Mouse (Mus musculus) liver, embryonic 13.5 days (tissue): ENCODE results near the gene Acvr1b. TPM values are rescaled to one million over a fixed set of nuclear protein-coding genes. Genes with fewer than 3 reads are reported as not detected.

Source experiments
- ATAC-seq: fragments of 200-750 bp; cut with Nextera tagmentation; 2 replicates; pipeline ENCODE4 v1.8.0; 2017; ENCODE audit warnings: low read depth, mild to moderate bottlenecking, moderate number of reproducible peaks, moderate library complexity
- DNase-seq: peaks from one replicate; pipeline ENCODE4 v3.0.0; 2022
- H3K27ac ChIP-seq: fragments of 300-500 bp; sonication (generic); 2 replicates; pipeline ENCODE4 v1.5.1; 2015; ENCODE audit warnings: moderate library complexity, mild to moderate bottlenecking, inconsistent platforms
- H3K27me3 ChIP-seq: fragments of 300-500 bp; sonication (generic); 2 replicates; pipeline ENCODE4 v1.6.1; 2015; ENCODE audit warnings: mild to moderate bottlenecking, inconsistent platforms
- H3K36me3 ChIP-seq: fragments of 300-500 bp; sonication (generic); 2 replicates; pipeline ENCODE4 v1.6.1; 2015; ENCODE audit warnings: mild to moderate bottlenecking, inconsistent platforms
- H3K4me1 ChIP-seq: fragments of 300-500 bp; sonication (generic); replicated peaks from 2 replicates; pipeline ENCODE4 v1.6.1; 2015; ENCODE audit warnings: inconsistent platforms
- H3K4me2 ChIP-seq: fragments of 300-500 bp; sonication (generic); 2 replicates; pipeline ENCODE4 v1.6.1; 2015; ENCODE audit warnings: inconsistent platforms, mild to moderate bottlenecking, moderate library complexity
- H3K4me3 ChIP-seq: fragments of 300-500 bp; sonication (generic); replicated peaks from 2 replicates; pipeline ENCODE4 v1.5.1; 2015; ENCODE audit warnings: mild to moderate bottlenecking, inconsistent platforms
- H3K9ac ChIP-seq: fragments of 300-500 bp; sonication (generic); 2 replicates; pipeline ENCODE4 v1.6.1; 2015; ENCODE audit warnings: mild to moderate bottlenecking, inconsistent platforms
- H3K9me3 ChIP-seq: fragments of 300-500 bp; sonication (generic); replicated peaks from 2 replicates; pipeline ENCODE4 v1.6.1; 2016; ENCODE audit warnings: inconsistent platforms
- WGBS: fragments of 180-500 bp; shearing (Covaris S2); methylation state at CpG from one replicate; pipeline ENCODE4 v1.1.7; 2015; ENCODE audit not compliant: insufficient replicate concordance; 5-methylcytosine and 5-hydroxymethylcytosine counted together
- polyA plus RNA-seq: library from polyadenylated mRNA; unstranded; fragments of >200 nt; fragmentation: Nextera tagmentation; extraction: Ambion mirVana; gene quantifications from 2 replicates; pipeline ENCODE4 v1.2.1, GENCODE M21; 2015

The Acvr1b gene
- polyA plus RNA-seq: 1.0 and 1.6 TPM in 2 replicates

DNA sequence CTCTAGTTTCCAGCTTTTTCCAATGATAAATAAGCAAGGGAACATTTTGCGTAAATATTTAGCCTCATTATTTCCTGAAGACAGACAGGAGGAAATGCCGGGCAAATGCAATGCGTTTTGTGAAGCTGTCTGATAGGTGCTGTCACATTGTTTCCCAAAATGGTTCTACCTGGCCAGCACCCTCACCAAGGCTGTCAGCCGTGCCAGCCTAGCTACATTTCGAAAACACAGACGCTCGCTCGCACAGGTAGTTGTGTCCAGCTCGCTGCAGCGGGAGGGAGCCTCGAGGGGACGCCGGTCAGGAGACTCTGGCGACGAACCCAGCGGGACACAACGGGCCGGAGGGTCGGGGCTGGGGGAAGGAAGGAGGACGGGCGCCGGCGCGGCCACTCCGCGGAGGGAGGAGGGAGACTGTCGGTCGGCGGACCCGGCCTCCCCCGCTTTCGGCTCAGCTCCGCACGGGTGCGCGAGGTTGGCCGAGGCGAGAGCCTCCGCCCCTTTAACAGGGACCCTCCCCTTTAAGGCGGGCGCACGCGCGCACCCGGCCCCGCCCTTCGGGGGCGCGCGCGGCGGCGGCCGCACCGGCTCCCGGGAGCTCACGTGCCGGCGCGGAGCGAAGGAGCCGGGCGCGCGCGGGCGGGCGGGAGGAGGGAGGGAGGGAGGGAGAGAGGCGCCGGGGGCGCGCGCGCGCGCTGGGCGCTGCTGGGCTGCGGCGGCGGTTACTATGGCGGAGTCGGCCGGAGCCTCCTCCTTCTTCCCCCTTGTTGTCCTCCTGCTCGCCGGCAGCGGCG lies at the start of gene Acvr1b:
Gene Acvr1b, plus strand, starts transcription at position 647 of the 791 bp plus-strand sequence.
- H3K36me3 ChIP-seq: no peaks in the 10 kb centered on the region
- peak within 1 kb of the TSS; percentile 92 for H3K4me2 ChIP-seq
- peak within 1 kb of the TSS; percentile 36; the same call in 1 of the 2 replicates for H3K27ac ChIP-seq
- peak within 1 kb of the TSS; percentile 74 for H3K4me3 ChIP-seq
- DNase-seq: peak; percentile 82
- H3K27me3 ChIP-seq: peaks cover 20% of the 10 kb centered on the region
- H3K9ac ChIP-seq: peak within 1 kb of the TSS; percentile 85
- peaks cover 74% of the 10 kb centered on the region for H3K4me1 ChIP-seq
- peak; percentile 86 for ATAC-seq
- WGBS: under 1% methylated on average over 59 of the region's 87 CpGs
- no peaks in the 10 kb centered on the region for H3K9me3 ChIP-seq

DNA sequence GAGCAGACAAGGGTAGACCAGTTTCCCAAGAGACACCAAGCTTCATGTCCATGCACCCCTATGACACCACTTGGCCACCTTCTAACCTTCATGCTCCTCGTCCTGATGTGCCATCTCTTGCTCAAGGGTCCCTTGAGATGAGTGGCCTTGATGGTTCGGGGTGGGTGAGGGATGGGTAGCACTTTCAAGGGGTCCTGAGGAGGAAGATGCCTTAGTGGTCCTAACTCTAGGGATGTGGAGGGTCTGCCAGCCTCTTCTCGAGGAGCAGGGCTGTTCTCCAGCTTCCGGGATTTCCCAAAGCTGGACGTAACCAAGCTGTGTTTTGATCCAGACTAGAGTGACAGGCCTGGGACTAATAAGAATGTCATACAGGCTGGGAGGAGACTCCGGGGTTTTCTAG lies 48.3 kb upstream of the Acvr1b start:
- Histone ChIP-seq H3K4me3 (no peak overlapping the region), H3K9ac (no peak overlapping the region), H3K36me3 (no peaks in the 10 kb centered on the region), H3K27me3 (peaks cover 52% of the 10 kb centered on the region), H3K9me3 (no peaks in the 10 kb centered on the region), H3K4me1 (0 out of 2 replicates have a peak, but pooled peaks cover 4% of the 10 kb centered on the region), H3K4me2 (no peak overlapping the region), H3K27ac (no peak overlapping the region)
- 64% methylated on average over 6 of the region's 6 CpGs for WGBS
- ATAC-seq: no peak
- no peak for DNase-seq

- H3K4me1 ChIP-seq: peaks cover 4% of the 10 kb centered on the region; the same call in 1 of the 2 replicates
- H3K27me3 ChIP-seq: peaks cover 66% of the 10 kb centered on the region
- no peak overlapping the region for H3K4me3 ChIP-seq
- ATAC-seq (no peak), DNase-seq (no peak)
- H3K36me3 ChIP-seq: no peaks in the 10 kb centered on the region
- no peak overlapping the region for H3K4me2 ChIP-seq
- no peak overlapping the region for H3K9ac ChIP-seq
- H3K27ac ChIP-seq: no peak overlapping the region
- H3K9me3 ChIP-seq: no peaks in the 10 kb centered on the region
- WGBS: 73% methylated on average over 12 of the region's 12 CpGs
Observed at GRCm38 (mm10) chr15:101126876-101127544, 46.9 kb upstream of the Acvr1b start.

GRCm38 (mm10) chr15:101128181-101129089 lies 45.4 kb upstream of the Acvr1b start, which contains the start of gene Acvrl1:
TSS of gene Acvrl1 (plus strand) at chr15:101128522.
- ATAC-seq: no peak
- Histone ChIP-seq H3K27ac (no peak within 1 kb of the TSS), H3K9ac (no peak within 1 kb of the TSS), H3K4me3 (peak within 1 kb of the TSS; percentile 39), H3K4me1 (peaks cover 4% of the 10 kb centered on the region; the same call in 1 of the 2 replicates), H3K4me2 (peak within 1 kb of the TSS; percentile 52), H3K36me3 (no peaks in the 10 kb centered on the region), H3K9me3 (no peaks in the 10 kb centered on the region), H3K27me3 (peaks cover 81% of the 10 kb centered on the region)
- DNase-seq: no peak
- WGBS: 3% methylated on average over 46 of the region's 46 CpGs

GRCm38 (mm10) chr15:101129412-101129811 lies 44.5 kb upstream of the Acvr1b start:
- ATAC-seq (no peak), DNase-seq (no peak)
- H3K27ac ChIP-seq: no peak overlapping the region
- H3K27me3 ChIP-seq: peaks cover 90% of the 10 kb centered on the region
- no peak overlapping the region for H3K9ac ChIP-seq
- H3K4me3 ChIP-seq: peak overlapping the region; percentile 39; the same call in 1 of the 2 replicates
- H3K9me3 ChIP-seq: no peaks in the 10 kb centered on the region
- peaks cover 9% of the 10 kb centered on the region for H3K4me1 ChIP-seq
- peak overlapping the region; percentile 52 for H3K4me2 ChIP-seq
- no peaks in the 10 kb centered on the region for H3K36me3 ChIP-seq
- 30% methylated on average over 5 of the region's 5 CpGs for WGBS

GRCm38 (mm10) chr15:101131498-101131897 lies 42.4 kb upstream of the Acvr1b start:
- peaks cover 10% of the 10 kb centered on the region for H3K4me1 ChIP-seq
- peaks cover 94% of the 10 kb centered on the region for H3K27me3 ChIP-seq
- H3K36me3 ChIP-seq: no peaks in the 10 kb centered on the region
- ATAC-seq (no peak), DNase-seq (no peak)
- H3K4me3 ChIP-seq: no peak overlapping the region
- H3K27ac ChIP-seq: no peak overlapping the region
- 15% methylated on average over 11 of the region's 11 CpGs for WGBS
- H3K4me2 ChIP-seq: no peak overlapping the region
- H3K9me3 ChIP-seq: no peaks in the 10 kb centered on the region
- H3K9ac ChIP-seq: no peak overlapping the region

GRCm38 (mm10) chr15:101132041-101132440 lies 41.8 kb upstream of the Acvr1b start:
- Histone ChIP-seq H3K27me3 (peaks cover 93% of the 10 kb centered on the region), H3K4me3 (no peak overlapping the region), H3K4me1 (peaks cover 10% of the 10 kb centered on the region), H3K9ac (no peak overlapping the region), H3K9me3 (no peaks in the 10 kb centered on the region), H3K27ac (no peak overlapping the region), H3K4me2 (no peak overlapping the region), H3K36me3 (no peaks in the 10 kb centered on the region)
- DNase-seq (no peak), ATAC-seq (no peak)
- WGBS: 47% methylated on average over 6 of the region's 6 CpGs

DNA sequence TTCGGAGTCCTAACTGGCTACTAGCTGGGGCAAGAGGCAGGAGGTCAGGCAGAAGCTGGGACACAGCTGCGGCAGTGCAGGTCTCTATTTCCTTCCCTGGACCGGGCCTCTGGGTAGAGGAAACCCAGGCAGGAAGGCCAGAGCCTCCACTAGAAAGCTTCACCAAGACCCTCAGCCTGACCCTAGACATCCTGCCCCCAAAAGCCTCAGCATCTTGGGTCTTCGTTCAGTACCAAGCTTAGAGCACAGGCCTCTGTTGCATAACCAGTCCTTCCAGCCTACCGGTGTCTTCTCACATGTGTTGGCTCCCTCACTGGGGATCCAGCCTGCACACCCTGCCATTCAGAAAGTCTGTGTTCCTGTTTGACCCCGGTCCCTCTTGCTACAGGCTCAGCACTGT lies 41.1 kb upstream of the Acvr1b start:
- Histone ChIP-seq H3K27me3 (peaks cover 88% of the 10 kb centered on the region), H3K36me3 (no peaks in the 10 kb centered on the region), H3K9ac (no peak overlapping the region), H3K4me3 (no peak overlapping the region), H3K9me3 (no peaks in the 10 kb centered on the region), H3K4me2 (no peak overlapping the region), H3K27ac (no peak overlapping the region), H3K4me1 (peaks cover 11% of the 10 kb centered on the region)
- no peak for ATAC-seq
- DNase-seq: no peak
- WGBS: 42% methylated on average over 6 of the region's 6 CpGs

DNA sequence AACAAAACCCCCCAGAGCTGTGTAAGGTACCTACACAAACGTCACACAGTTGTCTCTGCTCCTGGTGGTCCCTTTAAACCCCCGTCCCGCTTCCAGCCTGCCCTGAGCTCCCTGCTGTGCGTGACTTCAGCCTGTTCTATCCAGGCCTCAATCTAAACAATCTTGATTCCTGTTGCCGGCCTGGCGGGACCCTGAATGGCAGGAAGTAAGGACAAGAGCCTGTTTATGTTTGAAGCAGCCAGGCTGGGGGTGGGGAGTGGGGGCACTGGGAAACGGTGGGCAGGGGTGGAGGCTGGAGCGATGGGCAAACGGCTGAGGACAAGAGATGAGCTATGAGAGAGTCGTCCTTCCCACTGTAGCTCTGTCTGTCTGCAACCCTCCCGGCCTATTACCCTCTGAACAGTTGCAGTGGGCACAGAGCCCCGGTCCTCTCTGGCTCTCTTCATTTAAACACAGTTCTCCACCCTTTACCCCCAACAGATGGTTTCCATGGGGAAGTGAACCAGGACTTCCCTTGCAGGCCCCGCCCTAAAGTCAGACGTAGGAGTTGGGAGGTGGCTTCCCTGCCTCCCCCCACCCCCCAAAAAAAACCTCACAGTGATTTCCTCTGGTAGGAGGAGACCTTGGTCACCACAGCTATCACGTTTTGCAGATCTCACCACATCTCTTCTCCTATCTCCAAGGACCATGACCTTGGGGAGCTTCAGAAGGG lies 39.7 kb upstream of the Acvr1b start:
- WGBS: 17% methylated on average over 15 of the region's 15 CpGs
- no peak for ATAC-seq
- H3K4me3 ChIP-seq: no peak overlapping the region
- H3K27me3 ChIP-seq: peaks cover 80% of the 10 kb centered on the region
- H3K9me3 ChIP-seq: no peaks in the 10 kb centered on the region
- H3K9ac ChIP-seq: no peak overlapping the region
- no peaks in the 10 kb centered on the region for H3K36me3 ChIP-seq
- peaks cover 15% of the 10 kb centered on the region for H3K4me1 ChIP-seq
- no peak overlapping the region for H3K4me2 ChIP-seq
- H3K27ac ChIP-seq: no peak overlapping the region; the same call in 1 of the 2 replicates
- no peak for DNase-seq

DNA sequence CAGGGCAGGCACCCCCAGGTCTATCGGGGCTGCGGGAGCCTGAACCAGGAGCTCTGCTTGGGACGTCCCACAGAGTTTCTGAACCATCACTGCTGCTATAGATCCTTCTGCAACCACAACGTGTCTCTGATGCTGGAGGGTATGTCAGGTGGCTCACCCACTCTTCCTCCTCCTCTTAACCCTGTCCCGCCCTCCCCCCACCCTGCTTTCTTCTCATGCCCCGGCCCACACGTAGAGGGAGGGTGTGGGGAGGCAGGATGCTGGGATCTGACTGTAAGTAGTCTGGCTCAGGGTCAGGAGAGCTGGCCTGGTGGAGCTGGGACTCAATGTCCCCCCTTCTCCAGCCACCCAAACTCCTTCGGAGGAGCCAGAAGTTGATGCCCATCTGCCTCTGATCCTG lies 38.5 kb upstream of the Acvr1b start:
- no peak for ATAC-seq
- Histone ChIP-seq H3K27ac (no peak overlapping the region), H3K4me1 (peaks cover 26% of the 10 kb centered on the region), H3K9me3 (no peaks in the 10 kb centered on the region), H3K36me3 (no peaks in the 10 kb centered on the region), H3K4me2 (no peak overlapping the region), H3K9ac (no peak overlapping the region), H3K27me3 (peaks cover 73% of the 10 kb centered on the region), H3K4me3 (no peak overlapping the region)
- DNase-seq: no peak
- 50% methylated on average over 8 of the region's 8 CpGs for WGBS
